Mouse (Mus musculus) cortical plate, adult 2 months (tissue): ENCODE measurements around the gene Iqcd.

Source experiments
- CTCF ChIP-seq: fragments of 200-500 bp; IDR thresholded peaks from 2 replicates; pipeline ENCODE4 v1.5.1; 2011; ENCODE audit warnings: mild to moderate bottlenecking, control low read depth, low read length; ENCODE audit not compliant: insufficient read depth; ENCODE audit errors: extremely low read depth
- POLR2A ChIP-seq: fragments of 200-500 bp; IDR thresholded peaks from 2 replicates; pipeline ENCODE4 v1.6.1; 2011; ENCODE audit warnings: mild to moderate bottlenecking, low read length, control low read depth; ENCODE audit not compliant: insufficient read depth; ENCODE audit errors: extremely low read depth

DNA sequence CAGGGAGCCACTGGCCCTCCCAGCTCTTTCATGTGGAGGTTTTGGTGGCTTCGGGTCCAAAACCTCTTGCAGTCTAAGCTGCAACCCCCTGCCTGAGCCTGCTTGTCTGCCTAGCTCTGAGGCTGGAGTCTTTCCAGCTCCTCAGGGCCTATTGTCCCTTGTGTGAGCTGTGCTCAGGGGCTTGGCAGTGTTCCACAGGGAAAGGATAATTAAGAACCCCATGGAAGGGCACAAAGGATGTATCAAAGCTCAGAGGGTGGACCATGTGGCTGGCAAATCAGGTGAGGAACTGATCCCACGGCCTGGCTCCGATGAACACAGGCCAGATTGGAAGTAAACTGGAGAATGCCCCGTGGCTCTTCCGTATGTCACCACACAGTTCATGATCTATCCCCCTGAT is 22.7 kb upstream of the Iqcd start:
- TF ChIP-seq POLR2A = no peak
- TF ChIP-seq CTCF = no peak
